Mouse (Mus musculus): Measurements from ENCODE around the gene Lrp2. TPM values are rescaled to one million over a fixed set of nuclear protein-coding genes. Genes with fewer than 3 reads are reported as not detected.

The Lrp2 gene
- total RNA-seq, 2 experiments from 2014 or later: 0.07 TPM

- TF ChIP-seq CTCF (IDR thresholded peaks at IDR 0.05): no peak
- no peak overlapping the region for H3K4me3 ChIP-seq
Measured at GRCm38 (mm10) chr2:69556686-69557085, 29.2 kb downstream of the Lrp2 start.

DNA sequence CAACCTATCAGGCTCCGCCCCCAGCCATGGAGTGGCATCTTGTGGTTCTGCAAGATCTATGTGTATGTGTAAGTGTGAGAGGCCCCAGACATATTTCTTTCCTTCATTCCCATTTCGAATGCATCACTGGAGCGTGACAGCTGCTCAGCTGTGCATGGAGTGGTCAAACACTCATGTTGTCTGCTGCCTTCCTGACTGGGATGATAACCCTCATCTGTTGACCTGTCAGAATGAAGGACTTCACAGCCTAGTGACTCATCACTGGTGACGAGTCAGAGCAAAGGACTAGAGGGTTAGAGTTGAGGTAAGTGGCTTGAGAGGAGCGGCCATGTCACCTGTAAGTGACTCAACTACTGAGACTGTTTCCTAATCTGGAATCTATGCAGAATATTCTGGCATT, 34.2 kb downstream of the Lrp2 start:
- no peak for TF ChIP-seq CTCF (IDR thresholded peaks at IDR 0.05)
- DNase-seq (ENCODE audit: extremely low spot score in 1 of 2, low spot score in 2 of 2): no peak
- intact Hi-C loops (cut with DNase I): no loop called here
- no peak overlapping the region for H3K27ac ChIP-seq
- H3K4me3 ChIP-seq: no peak overlapping the region

More at GRCm38 (mm10) chr2:69556686-69557085, 29.2 kb downstream of the Lrp2 start:
- DNase-seq (ENCODE audit: extremely low spot score in 1 of 2, low spot score in 2 of 2): no peak
- intact Hi-C loops (cut with DNase I): no loop called here
- no peak overlapping the region for H3K27ac ChIP-seq

- no peak overlapping the region for H3K27ac ChIP-seq
- intact Hi-C loops (cut with DNase I): no loop called here
- DNase-seq (ENCODE audit: extremely low spot score in 1 of 2, low spot score in 2 of 2): no peak
- no peak overlapping the region for H3K4me3 ChIP-seq
- no peak for TF ChIP-seq CTCF (IDR thresholded peaks at IDR 0.05)
Measured at GRCm38 (mm10) chr2:69546823-69547222, 39.0 kb downstream of the Lrp2 start.

DNA sequence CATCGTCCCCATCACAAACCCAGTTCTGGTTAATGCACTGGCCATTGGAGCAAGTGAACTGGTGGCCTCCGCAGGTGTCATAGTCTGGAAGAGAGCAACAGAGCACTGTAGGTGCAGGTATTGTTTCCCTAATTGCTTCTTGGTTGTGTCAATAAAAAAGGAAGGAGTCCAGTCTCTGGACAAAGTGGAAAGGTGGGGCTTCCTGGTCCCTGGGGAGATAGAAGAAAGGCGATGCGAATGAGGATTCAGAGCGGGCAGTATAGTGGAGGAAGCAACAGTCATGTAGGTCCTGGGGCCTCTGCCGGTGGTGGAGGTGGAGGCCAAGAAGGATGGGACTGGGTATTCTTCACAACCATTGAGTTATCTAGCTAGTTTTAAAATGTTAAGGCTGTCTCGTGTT, 49.8 kb downstream of the Lrp2 start:
- no peak for TF ChIP-seq CTCF (IDR thresholded peaks at IDR 0.05)
- no peak overlapping the region for H3K4me3 ChIP-seq
- no peak for DNase-seq (ENCODE audit: extremely low spot score in 1 of 2, low spot score in 2 of 2)
- intact Hi-C loops (cut with DNase I): no loop called here
- no peak overlapping the region for H3K27ac ChIP-seq

- Histone ChIP-seq H3K27ac (no peak overlapping the region), H3K4me3 (no peak overlapping the region)
- no peak for TF ChIP-seq CTCF (IDR thresholded peaks at IDR 0.05)
- intact Hi-C loops (cut with DNase I): no loop called here
- DNase-seq (ENCODE audit: extremely low spot score in 1 of 2, low spot score in 2 of 2): no peak
Measured at GRCm38 (mm10) chr2:69531528-69532055, 54.3 kb downstream of the Lrp2 start.

GRCm38 (mm10) chr2:69530691-69531527, 55.0 kb downstream of the Lrp2 start:
- DNase-seq (ENCODE audit: extremely low spot score in 1 of 2, low spot score in 2 of 2): no peak
- Histone ChIP-seq H3K27ac (no peak overlapping the region), H3K4me3 (no peak overlapping the region)
- intact Hi-C loops (cut with DNase I): no loop called here
- no peak for TF ChIP-seq CTCF (IDR thresholded peaks at IDR 0.05)

DNA sequence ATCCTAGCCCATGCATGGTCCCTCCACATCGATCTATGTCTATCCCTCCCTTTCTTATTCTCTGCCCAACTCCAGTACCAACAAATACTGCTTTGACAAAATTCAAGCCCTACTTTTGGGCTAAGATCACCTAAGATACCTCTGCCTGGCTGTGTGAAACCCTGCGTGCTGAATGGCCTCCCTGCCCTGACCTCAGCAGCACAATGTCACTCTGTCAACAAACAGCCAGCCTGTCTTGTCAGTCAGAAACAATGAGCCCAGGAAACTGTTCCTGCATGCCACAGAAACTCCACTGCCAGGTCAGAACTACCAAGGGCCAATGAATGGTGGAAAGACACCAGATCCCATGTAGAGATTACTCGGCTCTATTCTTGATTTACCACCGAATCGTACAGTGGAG, 55.7 kb downstream of the Lrp2 start:
- no peak for DNase-seq (ENCODE audit: extremely low spot score in 1 of 2, low spot score in 2 of 2)
- Histone ChIP-seq H3K4me3 (no peak overlapping the region), H3K27ac (no peak overlapping the region)
- intact Hi-C loops (cut with DNase I): no loop called here
- no peak for TF ChIP-seq CTCF (IDR thresholded peaks at IDR 0.05)

GRCm38 (mm10) chr2:69520273-69520672, 65.6 kb downstream of the Lrp2 start:
- Histone ChIP-seq H3K27ac (no peak overlapping the region), H3K4me3 (no peak overlapping the region)
- no peak for TF ChIP-seq CTCF (IDR thresholded peaks at IDR 0.05)

DNA sequence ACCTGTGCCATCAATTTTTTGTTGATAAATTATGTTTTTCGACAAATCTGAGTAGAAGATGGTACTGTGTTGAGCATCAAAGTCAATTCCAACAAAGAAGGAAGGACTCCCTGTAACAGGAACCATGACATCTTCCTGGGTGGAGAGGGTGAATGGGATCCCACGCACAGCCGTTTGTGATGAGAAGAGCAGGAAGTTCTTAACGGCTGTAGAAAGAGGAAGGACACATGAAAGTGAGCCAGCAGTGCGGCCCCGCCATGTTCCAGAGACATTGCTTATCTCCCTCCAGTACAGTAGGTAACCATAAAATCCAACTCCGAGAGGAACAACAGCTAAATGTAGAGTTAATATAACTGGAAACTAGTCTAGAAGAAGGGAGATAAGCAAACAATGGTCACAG, 67.6 kb downstream of the Lrp2 start:
- no peak overlapping the region for H3K4me3 ChIP-seq
- intact Hi-C loops (cut with DNase I): no loop called here
- H3K27ac ChIP-seq: no peak overlapping the region
- DNase-seq (ENCODE audit: extremely low spot score in 1 of 2, low spot score in 2 of 2): no peak
- no peak for TF ChIP-seq CTCF (IDR thresholded peaks at IDR 0.05)

More at GRCm38 (mm10) chr2:69520273-69520672, 65.6 kb downstream of the Lrp2 start:
- no peak for DNase-seq (ENCODE audit: extremely low spot score in 1 of 2, low spot score in 2 of 2)
- intact Hi-C loops (cut with DNase I): no loop called here

- intact Hi-C loops (cut with DNase I): no loop called here
- no peak for DNase-seq (ENCODE audit: extremely low spot score in 1 of 2, low spot score in 2 of 2)
- H3K27ac ChIP-seq: no peak overlapping the region
- no peak for TF ChIP-seq CTCF (IDR thresholded peaks at IDR 0.05)
- H3K4me3 ChIP-seq: no peak overlapping the region
Measured at GRCm38 (mm10) chr2:69511766-69512165, 74.1 kb downstream of the Lrp2 start.

DNA sequence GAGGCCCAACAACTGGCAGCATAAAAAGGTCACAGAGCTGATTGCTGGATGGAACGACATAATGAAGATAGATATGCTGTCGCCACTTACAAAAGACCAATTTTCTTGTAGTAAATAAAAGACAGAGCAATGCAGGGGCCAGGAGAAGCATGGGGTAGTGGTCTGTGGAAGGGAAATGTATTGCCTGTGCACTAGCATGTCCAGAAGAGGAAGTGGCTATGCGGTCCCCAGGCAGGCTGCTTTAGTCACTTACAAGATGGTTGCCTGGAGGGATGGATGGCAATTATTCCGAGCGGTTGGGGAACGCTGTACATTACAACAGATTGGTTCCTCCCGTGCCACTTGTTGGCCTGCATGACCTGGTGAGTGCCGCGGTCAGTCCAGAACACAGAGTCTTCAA, 85.5 kb downstream of the Lrp2 start:
- TF ChIP-seq CTCF (IDR thresholded peaks at IDR 0.05): no peak
- no peak for DNase-seq (ENCODE audit: extremely low spot score in 1 of 2, low spot score in 2 of 2)
- Histone ChIP-seq H3K27ac (no peak overlapping the region), H3K4me3 (no peak overlapping the region)
- intact Hi-C loops (cut with DNase I): no loop called here

GRCm38 (mm10) chr2:69493130-69493529, 92.7 kb downstream of the Lrp2 start:
- intact Hi-C loops (cut with DNase I): no loop called here
- peak in 1 of 2 experiments; percentile 29 for DNase-seq (ENCODE audit: extremely low spot score in 1 of 2, low spot score in 2 of 2)
- peak; percentile 63 for TF ChIP-seq CTCF (IDR thresholded peaks at IDR 0.05)
- Histone ChIP-seq H3K4me3 (no peak overlapping the region), H3K27ac (no peak overlapping the region)

DNA sequence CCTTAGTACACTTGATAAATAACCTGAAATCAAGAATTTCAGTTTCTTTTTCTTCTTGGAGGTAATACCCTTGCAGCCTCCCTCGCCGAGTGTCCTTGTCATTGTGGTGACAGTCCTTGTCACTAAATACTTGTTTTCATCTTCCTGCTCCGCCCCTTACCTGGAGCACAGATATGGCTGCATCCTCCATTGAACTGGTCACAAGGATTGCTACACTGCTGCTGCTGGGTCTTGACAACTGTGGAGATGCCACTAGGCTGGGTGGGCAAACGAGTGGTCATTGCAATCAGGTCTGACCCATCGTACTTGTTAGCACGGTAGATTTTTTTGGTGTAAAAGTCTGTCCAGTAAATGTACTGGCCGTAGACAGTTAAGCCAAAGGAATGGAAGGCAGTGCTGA, 104.9 kb downstream of the Lrp2 start:
- H3K27ac ChIP-seq: no peak overlapping the region
- no peak overlapping the region for H3K4me3 ChIP-seq
- intact Hi-C loops (cut with DNase I): no loop called here
- DNase-seq (ENCODE audit: extremely low spot score in 1 of 2, low spot score in 2 of 2): no peak
- TF ChIP-seq CTCF (IDR thresholded peaks at IDR 0.05): no peak

All from left cerebral cortex, adult 2 months (tissue).